Mouse (Mus musculus) E14TG2a.4 (cell line): ENCODE measurements around the gene Chchd2.

Experiments used
- H3K27me3 ChIP-seq: 2 replicates; pipeline ENCODE4 v1.6.1; 2014; ENCODE audit warnings: low read length, control low read depth; ENCODE audit not compliant: insufficient read depth
- H3K36me3 ChIP-seq: 2 replicates; pipeline ENCODE4 v1.6.1; 2014; ENCODE audit warnings: low read length, control low read depth; ENCODE audit not compliant: insufficient read depth
- H3K4me1 ChIP-seq: replicated peaks from 2 replicates; pipeline ENCODE4 v1.6.1; 2014; ENCODE audit warnings: low read depth, low read length, control low read depth
- H3K4me3 ChIP-seq: replicated peaks from 2 replicates; pipeline ENCODE4 v1.5.1; 2014; ENCODE audit warnings: mild to moderate bottlenecking, low read length
- H3K9me3 ChIP-seq: 2 replicates; pipeline ENCODE4 v1.6.1; 2014; ENCODE audit warnings: low read length, control low read depth
- CTCF ChIP-seq: conservative IDR thresholded peaks from 2 replicates; pipeline ENCODE4 v1.5.1; 2014; ENCODE audit warnings: low read length
- NANOG ChIP-seq: IDR thresholded peaks from 2 replicates; pipeline ENCODE4 v1.6.1; 2014; ENCODE audit warnings: borderline replicate concordance, low read length, mixed read lengths
- POU5F1 ChIP-seq: IDR thresholded peaks from 2 replicates; pipeline ENCODE4 v1.6.1; 2014; ENCODE audit warnings: low read length, borderline replicate concordance

The Chchd2 gene

GRCm38 (mm10) chr5:129869238-129869995 is 17.9 kb downstream of the Chchd2 start:
- no peak for TF ChIP-seq POU5F1
- TF ChIP-seq NANOG: no peak
- no peak for TF ChIP-seq CTCF
- no peaks in the 10 kb centered on the region for H3K9me3 ChIP-seq
- peak overlapping the region; percentile 51; the same call in 1 of the 2 replicates for H3K4me3 ChIP-seq
- no peaks in the 10 kb centered on the region for H3K36me3 ChIP-seq
- H3K4me1 ChIP-seq: peaks cover 55% of the 10 kb centered on the region
- H3K27me3 ChIP-seq: no peaks in the 10 kb centered on the region

GRCm38 (mm10) chr5:129865841-129866240 is 21.4 kb downstream of the Chchd2 start:
- Histone ChIP-seq H3K4me3 (peak overlapping the region; percentile 13), H3K36me3 (peaks cover 28% of the 10 kb centered on the region), H3K4me1 (peaks cover 59% of the 10 kb centered on the region), H3K9me3 (peaks cover 13% of the 10 kb centered on the region), H3K27me3 (no peaks in the 10 kb centered on the region)
- TF ChIP-seq POU5F1 (no peak), NANOG (no peak), CTCF (no peak)

- no peaks in the 10 kb centered on the region for H3K27me3 ChIP-seq
- H3K4me1 ChIP-seq: peaks cover 52% of the 10 kb centered on the region
- no peak for TF ChIP-seq POU5F1
- peak; percentile 71 for TF ChIP-seq CTCF
- TF ChIP-seq NANOG: no peak
- peaks cover 42% of the 10 kb centered on the region for H3K36me3 ChIP-seq
- H3K4me3 ChIP-seq: peak overlapping the region; percentile 48
- peaks cover 13% of the 10 kb centered on the region for H3K9me3 ChIP-seq
Observed at GRCm38 (mm10) chr5:129864467-129864866, 22.8 kb downstream of the Chchd2 start.

- TF ChIP-seq CTCF (no peak), POU5F1 (no peak), NANOG (no peak)
- peaks cover 61% of the 10 kb centered on the region for H3K36me3 ChIP-seq
- H3K4me1 ChIP-seq: peaks cover 43% of the 10 kb centered on the region
- peak overlapping the region; percentile 10; the same call in 1 of the 2 replicates for H3K4me3 ChIP-seq
- H3K27me3 ChIP-seq: no peaks in the 10 kb centered on the region
- peaks cover 13% of the 10 kb centered on the region for H3K9me3 ChIP-seq
Observed at GRCm38 (mm10) chr5:129862325-129862724, 24.9 kb downstream of the Chchd2 start.

- peaks cover 3% of the 10 kb centered on the region; the same call in 1 of the 2 replicates for H3K9me3 ChIP-seq
- no peaks in the 10 kb centered on the region for H3K27me3 ChIP-seq
- H3K4me1 ChIP-seq: peaks cover 30% of the 10 kb centered on the region
- H3K36me3 ChIP-seq: peaks cover 94% of the 10 kb centered on the region
- H3K4me3 ChIP-seq: no peak overlapping the region
- TF ChIP-seq POU5F1: no peak
- peak; percentile 27 for TF ChIP-seq CTCF
- TF ChIP-seq NANOG: no peak
Observed at GRCm38 (mm10) chr5:129856414-129856813, 30.9 kb downstream of the Chchd2 start.

- Histone ChIP-seq H3K4me1 (peaks cover 32% of the 10 kb centered on the region), H3K4me3 (no peak overlapping the region), H3K27me3 (no peaks in the 10 kb centered on the region), H3K36me3 (peaks cover 87% of the 10 kb centered on the region), H3K9me3 (no peaks in the 10 kb centered on the region)
- no peak for TF ChIP-seq NANOG
- TF ChIP-seq POU5F1: no peak
- TF ChIP-seq CTCF: no peak
Observed at GRCm38 (mm10) chr5:129855163-129855562, 32.1 kb downstream of the Chchd2 start.

- Histone ChIP-seq H3K27me3 (no peaks in the 10 kb centered on the region), H3K4me1 (peaks cover 37% of the 10 kb centered on the region), H3K9me3 (no peaks in the 10 kb centered on the region), H3K36me3 (peaks cover 41% of the 10 kb centered on the region), H3K4me3 (peak overlapping the region; percentile 85)
- no peak for TF ChIP-seq POU5F1
- TF ChIP-seq NANOG: no peak
- no peak for TF ChIP-seq CTCF
Observed at GRCm38 (mm10) chr5:129847558-129847820, 39.8 kb downstream of the Chchd2 start.

GRCm38 (mm10) chr5:129846752-129847557 is 40.3 kb downstream of the Chchd2 start, which contains the start of gene Sumf2:
TSS of gene Sumf2 (plus strand) at chr5:129846986.
- TF ChIP-seq CTCF (no peak), POU5F1 (no peak), NANOG (no peak)

More at GRCm38 (mm10) chr5:129846752-129847557, 40.3 kb downstream of the Chchd2 start, which contains the start of gene Sumf2:
- no peaks in the 10 kb centered on the region for H3K9me3 ChIP-seq
- H3K36me3 ChIP-seq: peaks cover 36% of the 10 kb centered on the region
- H3K4me3 ChIP-seq: peak within 1 kb of the TSS; percentile 85
- no peaks in the 10 kb centered on the region for H3K27me3 ChIP-seq
- peaks cover 36% of the 10 kb centered on the region for H3K4me1 ChIP-seq
